Mouse (Mus musculus) heart, embryonic 15.5 days (tissue): ENCODE measurements around the gene Kif3c. TPM values are rescaled to one million over a fixed set of nuclear protein-coding genes. Genes with fewer than 3 reads are reported as not detected.

Source experiments
- ATAC-seq: fragments of 200-750 bp; cut with Nextera tagmentation; replicated peaks from 2 replicates; pipeline ENCODE4 v1.8.0; 2017; ENCODE audit warnings: low read depth, moderate TSS enrichment; ENCODE audit not compliant: insufficient number of reproducible peaks, insufficient read depth, low FRiP score
- H3K27ac ChIP-seq: fragments of 300-500 bp; sonication (generic); 2 replicates; pipeline ENCODE4 v1.5.1; 2015; ENCODE audit warnings: mild to moderate bottlenecking, inconsistent platforms
- H3K27me3 ChIP-seq: fragments of 300-500 bp; sonication (generic); 2 replicates; pipeline ENCODE4 v1.6.1; 2015; ENCODE audit warnings: inconsistent platforms
- H3K36me3 ChIP-seq: fragments of 300-500 bp; sonication (generic); 2 replicates; pipeline ENCODE4 v1.6.1; 2015; ENCODE audit warnings: mild to moderate bottlenecking, inconsistent platforms
- H3K4me1 ChIP-seq: fragments of 300-500 bp; sonication (generic); replicated peaks from 2 replicates; pipeline ENCODE4 v1.6.1; 2015; ENCODE audit warnings: inconsistent platforms
- H3K4me2 ChIP-seq: fragments of 300-500 bp; sonication (generic); 2 replicates; pipeline ENCODE4 v1.6.1; 2015; ENCODE audit warnings: inconsistent platforms, mild to moderate bottlenecking, moderate library complexity
- H3K4me3 ChIP-seq: fragments of 300-500 bp; sonication (generic); 2 replicates; pipeline ENCODE4 v1.5.1; 2015; ENCODE audit warnings: mild to moderate bottlenecking, inconsistent platforms
- H3K9ac ChIP-seq: fragments of 300-500 bp; sonication (generic); 2 replicates; pipeline ENCODE4 v1.6.1; 2015; ENCODE audit warnings: mild to moderate bottlenecking, inconsistent platforms
- H3K9me3 ChIP-seq: fragments of 300-500 bp; sonication (generic); replicated peaks from 2 replicates; pipeline ENCODE4 v1.6.1; 2016; ENCODE audit warnings: inconsistent platforms
- WGBS: fragments of 180-500 bp; shearing (Covaris S2); methylation state at CpG from one replicate; pipeline ENCODE4 v1.1.7; 2015; ENCODE audit warnings: mixed read lengths; 5-methylcytosine and 5-hydroxymethylcytosine counted together
- polyA plus RNA-seq: library from polyadenylated mRNA; unstranded; fragments of >200 nt; fragmentation: Nextera tagmentation; extraction: Ambion mirVana; gene quantifications from 2 replicates; pipeline ENCODE4 v1.2.1, GENCODE M21; 2015

Gene Kif3c
- polyA plus RNA-seq, 1 experiment from 2014 or later, result 4.6 TPM

- Histone ChIP-seq H3K27me3 (no peaks in the 10 kb centered on the region), H3K9me3 (no peaks in the 10 kb centered on the region), H3K4me2 (no peak overlapping the region), H3K36me3 (no peaks in the 10 kb centered on the region), H3K27ac (no peak overlapping the region), H3K9ac (no peak overlapping the region), H3K4me1 (no peaks in the 10 kb centered on the region), H3K4me3 (no peak overlapping the region)
- no peak for ATAC-seq
- 49% methylated on average over 5 of the region's 5 CpGs for WGBS
These were observed 14.8 kb upstream of the Kif3c start for GRCm38 (mm10) chr12:3350136-3350535.

DNA sequence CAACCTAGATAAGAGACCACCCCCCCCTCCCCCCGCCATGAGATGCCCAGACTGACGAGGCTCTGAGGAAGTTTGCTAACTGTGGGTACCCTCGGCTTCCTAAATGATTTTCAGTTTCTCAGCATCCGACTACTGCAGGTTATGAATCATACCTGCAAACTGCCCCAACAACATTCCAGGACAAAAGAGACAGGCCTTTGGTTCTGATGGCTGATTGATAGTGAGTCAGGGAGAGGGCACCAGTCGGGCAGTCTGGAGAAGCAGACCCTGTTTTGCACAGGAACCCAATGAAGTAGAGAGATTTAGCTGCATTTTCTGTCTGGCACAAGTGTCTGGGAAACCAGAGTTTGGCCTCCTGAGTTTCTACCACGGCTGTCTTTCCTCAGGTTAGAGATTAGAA lies 12.7 kb upstream of the Kif3c start:
- H3K4me1 ChIP-seq, result no peaks in the 10 kb centered on the region
- no peak overlapping the region for H3K4me2 ChIP-seq
- H3K36me3 ChIP-seq, result no peaks in the 10 kb centered on the region
- H3K9me3 ChIP-seq, result no peaks in the 10 kb centered on the region
- no peak overlapping the region for H3K9ac ChIP-seq
- H3K4me3 ChIP-seq, result no peak overlapping the region
- no peak for ATAC-seq
- no peaks in the 10 kb centered on the region for H3K27me3 ChIP-seq
- WGBS, result 70% methylated on average over 6 of the region's 6 CpGs
- H3K27ac ChIP-seq, result no peak overlapping the region

GRCm38 (mm10) chr12:3355068-3355467 lies 9.9 kb upstream of the Kif3c start:
- Histone ChIP-seq H3K27ac (no peak overlapping the region), H3K4me2 (no peak overlapping the region), H3K27me3 (no peaks in the 10 kb centered on the region), H3K9me3 (no peaks in the 10 kb centered on the region), H3K4me1 (no peaks in the 10 kb centered on the region), H3K9ac (no peak overlapping the region), H3K36me3 (no peaks in the 10 kb centered on the region), H3K4me3 (no peak overlapping the region)
- ATAC-seq, result no peak
- WGBS, result 75% methylated on average over 8 of the region's 8 CpGs

GRCm38 (mm10) chr12:3356824-3357223 lies 8.1 kb upstream of the Kif3c start:
- Histone ChIP-seq H3K4me3 (peak overlapping the region; percentile 23), H3K4me1 (no peaks in the 10 kb centered on the region), H3K9me3 (no peaks in the 10 kb centered on the region), H3K27ac (no peak overlapping the region), H3K27me3 (no peaks in the 10 kb centered on the region), H3K9ac (no peak overlapping the region), H3K4me2 (peak overlapping the region; percentile 42), H3K36me3 (no peaks in the 10 kb centered on the region)
- WGBS, result 46% methylated on average over 16 of the region's 16 CpGs
- ATAC-seq, result no peak

DNA sequence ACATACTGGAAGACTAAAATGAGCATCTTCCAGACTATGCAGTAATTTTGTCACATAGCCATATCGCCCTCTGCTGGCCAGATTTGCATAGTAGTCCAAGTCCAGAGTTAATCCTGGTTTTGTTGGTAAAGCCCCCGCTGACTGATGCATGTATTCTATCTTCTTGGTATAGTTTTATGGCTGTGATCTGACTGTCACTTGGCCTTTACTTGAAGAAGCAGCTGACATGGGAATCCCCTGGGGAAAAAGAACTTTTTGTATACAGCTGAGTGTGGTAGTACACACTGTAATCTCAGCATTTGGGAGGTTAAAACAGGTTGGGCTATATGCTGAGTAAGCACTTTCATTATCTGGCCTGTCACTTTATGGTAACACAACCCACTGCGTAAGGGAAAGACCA lies 5.6 kb upstream of the Kif3c start:
- Histone ChIP-seq H3K9me3 (no peaks in the 10 kb centered on the region), H3K4me2 (0 out of 2 replicates have a peak overlapping the region, but pooled peaks have one; percentile 6), H3K36me3 (no peaks in the 10 kb centered on the region), H3K9ac (no peak overlapping the region), H3K4me1 (no peaks in the 10 kb centered on the region), H3K27me3 (no peaks in the 10 kb centered on the region), H3K4me3 (no peak overlapping the region), H3K27ac (no peak overlapping the region)
- WGBS, result 23% methylated on average over 3 of the region's 3 CpGs
- no peak for ATAC-seq

DNA sequence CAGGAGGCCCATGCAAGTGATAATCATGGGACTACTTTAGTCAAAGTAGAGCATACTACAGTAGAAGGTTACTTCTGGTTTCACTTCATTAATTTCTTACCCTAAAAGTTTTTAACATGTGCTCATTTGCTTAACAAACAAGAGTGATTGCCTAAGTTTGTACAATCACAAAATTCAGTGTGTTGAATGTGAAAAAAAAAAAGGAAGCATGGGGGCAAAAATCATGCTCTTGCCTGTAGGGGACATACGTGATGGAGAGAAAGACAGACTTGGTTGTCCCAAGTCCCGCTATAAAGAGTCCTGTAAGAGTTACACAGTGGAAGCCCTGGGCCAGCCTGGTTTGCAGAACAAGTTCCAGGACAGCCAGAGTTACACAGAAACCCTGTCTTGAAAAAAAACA lies 4.9 kb upstream of the Kif3c start:
- Histone ChIP-seq H3K27ac (no peak overlapping the region), H3K27me3 (no peaks in the 10 kb centered on the region), H3K4me2 (no peak overlapping the region), H3K4me1 (peaks cover 4% of the 10 kb centered on the region; the same call in 1 of the 2 replicates), H3K9me3 (no peaks in the 10 kb centered on the region), H3K4me3 (no peak overlapping the region), H3K36me3 (no peaks in the 10 kb centered on the region), H3K9ac (no peak overlapping the region)
- WGBS, result 78% methylated on average over 2 of the region's 2 CpGs
- ATAC-seq, result no peak

DNA sequence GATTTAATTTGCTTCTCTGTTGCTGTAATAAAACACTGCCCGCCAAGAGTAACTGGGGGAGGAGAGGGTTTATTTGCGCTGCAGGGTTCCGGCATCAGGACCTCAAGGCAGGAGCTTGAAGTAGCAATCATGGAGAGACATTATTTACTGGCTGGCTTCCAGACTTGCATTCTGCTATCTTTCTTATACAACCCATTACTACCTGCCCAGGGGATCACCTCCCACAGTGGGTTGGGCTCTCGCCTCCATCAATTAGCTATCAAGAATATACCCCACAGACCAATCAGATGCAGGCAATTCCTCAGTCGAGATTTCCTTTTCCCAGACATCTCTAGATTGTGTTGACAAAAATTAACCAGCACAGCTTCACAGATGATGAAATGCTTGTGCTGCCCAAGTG lies 856 bp upstream of the Kif3c start:
- H3K4me2 ChIP-seq, result no peak overlapping the region
- no peaks in the 10 kb centered on the region for H3K27me3 ChIP-seq
- no peak overlapping the region for H3K4me3 ChIP-seq
- H3K36me3 ChIP-seq, result no peaks in the 10 kb centered on the region
- H3K4me1 ChIP-seq, result peaks cover 13% of the 10 kb centered on the region
- no peaks in the 10 kb centered on the region for H3K9me3 ChIP-seq
- H3K9ac ChIP-seq, result no peak overlapping the region
- H3K27ac ChIP-seq, result no peak overlapping the region
- no peak for ATAC-seq
- WGBS, result 89% methylated on average over 5 of the region's 5 CpGs

GRCm38 (mm10) chr12:3365449-3366189 lies 687 bp downstream of the Kif3c start:
- peak overlapping the region; percentile 40; the same call in 1 of the 2 replicates for H3K27ac ChIP-seq
- peaks cover 15% of the 10 kb centered on the region for H3K4me1 ChIP-seq
- H3K9me3 ChIP-seq, result no peaks in the 10 kb centered on the region
- H3K4me2 ChIP-seq, result peak overlapping the region; percentile 86
- ATAC-seq, result 0 out of 2 replicates have a peak, but pooled peaks have one; percentile 23
- H3K9ac ChIP-seq, result peak overlapping the region; percentile 71
- H3K27me3 ChIP-seq, result no peaks in the 10 kb centered on the region
- no peaks in the 10 kb centered on the region for H3K36me3 ChIP-seq
- H3K4me3 ChIP-seq, result peak overlapping the region; percentile 88
- WGBS, result 4% methylated on average over 31 of the region's 31 CpGs

- Histone ChIP-seq H3K27me3 (no peaks in the 10 kb centered on the region), H3K4me2 (peak overlapping the region; percentile 86), H3K4me3 (peak overlapping the region; percentile 88), H3K36me3 (no peaks in the 10 kb centered on the region), H3K9ac (peak overlapping the region; percentile 71; the same call in 1 of the 2 replicates), H3K9me3 (no peaks in the 10 kb centered on the region), H3K27ac (no peak overlapping the region), H3K4me1 (peaks cover 22% of the 10 kb centered on the region)
- 63% methylated on average over 22 of the region's 22 CpGs for WGBS
- no peak for ATAC-seq
These were observed 1.4 kb downstream of the Kif3c start for GRCm38 (mm10) chr12:3366190-3366956.

DNA sequence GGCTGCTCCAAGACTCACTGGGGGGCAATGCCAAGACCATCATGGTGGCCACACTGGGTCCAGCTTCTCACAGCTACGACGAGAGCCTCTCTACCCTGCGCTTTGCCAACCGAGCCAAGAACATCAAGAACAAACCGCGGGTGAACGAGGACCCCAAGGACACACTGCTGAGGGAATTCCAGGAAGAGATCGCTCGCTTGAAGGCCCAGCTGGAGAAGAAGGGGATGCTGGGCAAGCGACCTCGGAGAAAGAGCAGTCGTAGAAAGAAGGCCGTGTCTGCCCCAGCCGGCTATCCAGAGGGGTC lies 2.0 kb downstream of the Kif3c start:
- whole genome bisulfite sequencing, result 94% methylated on average over 14 of the region's 14 CpGs
- H3K4me3 ChIP-seq, result no peak overlapping the region
- no peak overlapping the region for H3K27ac ChIP-seq
- H3K4me1 ChIP-seq, result peaks cover 27% of the 10 kb centered on the region
- no peak overlapping the region for H3K4me2 ChIP-seq
- no peaks in the 10 kb centered on the region for H3K27me3 ChIP-seq
- no peak for ATAC-seq
- H3K36me3 ChIP-seq, result no peaks in the 10 kb centered on the region
- H3K9ac ChIP-seq, result no peak overlapping the region
- no peaks in the 10 kb centered on the region for H3K9me3 ChIP-seq

GRCm38 (mm10) chr12:3368771-3369170 lies 3.8 kb downstream of the Kif3c start:
- H3K4me2 ChIP-seq, result peak overlapping the region; percentile 3; the same call in 1 of the 2 replicates
- peaks cover 28% of the 10 kb centered on the region for H3K4me1 ChIP-seq
- no peaks in the 10 kb centered on the region for H3K36me3 ChIP-seq
- no peaks in the 10 kb centered on the region for H3K9me3 ChIP-seq
- 49% methylated on average over 3 of the region's 3 CpGs for WGBS
- ATAC-seq, result no peak
- no peak overlapping the region for H3K4me3 ChIP-seq
- no peaks in the 10 kb centered on the region for H3K27me3 ChIP-seq
- no peak overlapping the region for H3K27ac ChIP-seq
- no peak overlapping the region for H3K9ac ChIP-seq
